Mouse (Mus musculus) layer of hippocampus, adult 9-11 months (tissue): ENCODE measurements around the gene Kcnip1.
A peak's percentile ranks its signal among the peaks of the same experiment; 100 is the strongest.

Experiments used
- DNase-seq: peaks from one replicate; pipeline ENCODE4 v3.0.0; 2022

Gene Kcnip1

GRCm38 (mm10) chr11:33655221-33655620, 337.7 kb downstream of the Kcnip1 start:
- no peak for DNase-seq

- no peak for DNase-seq
Observed at GRCm38 (mm10) chr11:33654485-33654884, 338.5 kb downstream of the Kcnip1 start.

- no peak for DNase-seq
Observed at GRCm38 (mm10) chr11:33649358-33649757, 343.6 kb downstream of the Kcnip1 start.

DNA sequence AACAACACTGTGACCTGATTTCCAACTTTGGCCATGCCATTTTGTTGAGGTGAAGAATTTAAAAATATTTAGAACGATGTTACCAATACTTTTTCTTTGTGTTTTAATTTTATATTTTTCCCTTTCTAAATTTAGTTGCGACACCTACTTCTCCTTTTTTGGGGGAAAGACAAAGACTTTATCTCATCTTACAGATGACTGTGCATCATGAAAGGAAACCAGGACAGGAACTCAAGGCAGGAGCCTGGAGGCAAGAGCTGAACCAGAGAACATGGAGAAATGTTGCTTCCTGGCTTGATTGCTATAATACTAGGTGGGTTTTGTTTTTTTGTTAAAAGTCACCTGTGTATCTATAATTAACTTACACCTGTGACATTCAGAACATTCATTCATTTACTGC, 355.8 kb downstream of the Kcnip1 start:
- DNase-seq: no peak

DNA sequence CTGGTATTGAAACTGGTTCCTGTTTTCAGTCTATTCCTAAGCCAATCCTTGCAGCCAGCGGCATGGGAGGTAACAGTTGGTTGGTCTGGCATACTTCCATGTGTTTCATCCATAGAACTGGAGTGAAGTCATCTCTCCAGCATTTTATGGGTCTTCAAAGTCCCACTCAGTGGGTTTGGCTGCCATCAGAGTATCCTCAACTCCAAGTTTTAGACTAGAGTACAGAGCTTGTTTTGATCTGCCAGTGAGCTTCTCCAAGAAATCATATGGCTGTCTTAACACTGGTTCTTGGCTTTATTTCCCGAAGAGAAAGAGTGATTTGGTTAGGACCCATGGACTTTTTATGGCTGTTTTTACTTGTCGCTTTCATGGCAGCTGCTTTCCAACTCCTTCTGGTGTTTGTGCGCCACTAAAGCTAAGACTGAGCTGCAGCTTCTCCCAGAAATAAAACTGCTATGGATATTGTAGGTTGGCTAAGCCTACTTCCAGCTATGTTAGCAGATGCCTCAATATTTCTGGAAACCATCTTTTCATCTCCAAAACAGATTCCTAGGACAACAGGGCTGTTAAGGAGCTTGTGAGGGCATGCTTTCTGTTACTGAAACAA, 365.7 kb downstream of the Kcnip1 start:
- DNase-seq: peak; percentile 23

DNA sequence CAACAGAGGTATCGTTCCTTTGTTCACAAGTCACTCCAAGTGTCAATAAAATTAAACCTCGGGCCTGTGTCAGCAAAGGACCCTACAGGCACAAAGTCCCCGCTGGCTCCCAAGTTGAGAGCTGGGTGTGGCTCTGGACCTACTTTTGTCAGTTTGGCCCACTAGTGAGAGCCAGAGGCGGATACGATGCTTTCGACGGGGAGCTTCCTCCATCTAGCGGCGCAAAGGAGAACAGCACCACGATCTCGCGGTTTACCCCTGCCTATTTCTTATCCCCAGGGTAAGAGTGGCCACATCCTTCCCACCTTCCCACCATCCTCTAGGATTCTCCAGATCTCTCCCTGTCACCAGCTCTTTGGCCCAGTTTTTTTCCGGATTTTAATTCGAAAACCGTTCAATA, 378.7 kb downstream of the Kcnip1 start:
- peak; percentile 14 for DNase-seq

DNA sequence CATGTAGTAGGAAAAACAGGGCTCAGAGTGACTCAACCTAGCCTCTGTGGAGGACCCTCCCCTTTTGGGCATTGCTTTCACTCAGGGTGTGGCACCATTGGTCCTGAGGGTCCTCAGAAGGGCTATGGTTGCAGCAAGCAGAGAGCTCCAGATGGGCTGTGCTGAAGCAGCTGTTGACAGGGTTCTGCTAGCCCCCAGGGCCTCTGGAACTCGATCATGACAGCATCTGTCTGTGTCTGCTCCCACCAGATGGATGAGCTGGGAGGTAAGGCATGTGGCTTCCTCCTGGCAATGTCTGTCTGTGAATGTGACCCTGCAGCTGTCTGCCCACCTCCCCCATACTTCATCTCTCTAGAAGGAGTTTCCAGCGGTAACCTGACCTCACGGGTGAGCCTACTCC, 385.2 kb downstream of the Kcnip1 start:
- no peak for DNase-seq

- no peak for DNase-seq
Observed at GRCm38 (mm10) chr11:33603174-33603573, 389.8 kb downstream of the Kcnip1 start.

- no peak for DNase-seq
Observed at GRCm38 (mm10) chr11:33598986-33599385, 394.0 kb downstream of the Kcnip1 start, which contains the start of gene D130052B06Rik. D130052B06Rik (plus strand) TSS chr11:33599302.

GRCm38 (mm10) chr11:33596655-33597054, 396.3 kb downstream of the Kcnip1 start:
- no peak for DNase-seq

DNA sequence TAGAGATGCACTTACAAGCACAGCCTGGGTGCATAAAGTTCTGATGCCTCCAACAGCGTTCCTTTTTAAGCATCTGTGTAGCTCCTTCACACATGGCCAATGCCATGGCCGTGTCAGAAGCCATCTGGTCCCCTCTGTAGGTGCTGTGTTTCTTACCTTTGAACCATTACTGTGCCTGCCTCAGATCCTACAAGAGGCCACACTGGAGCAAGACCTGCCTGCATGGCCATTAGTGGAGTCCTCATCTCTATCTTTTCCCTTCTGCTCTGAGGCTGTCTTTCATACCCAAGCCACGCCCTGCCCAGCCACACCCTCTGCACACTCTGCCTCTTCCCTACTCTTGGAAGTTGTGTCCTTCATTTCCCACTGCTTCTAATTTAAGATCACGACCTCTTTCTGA, 400.1 kb downstream of the Kcnip1 start:
- DNase-seq: no peak

DNA sequence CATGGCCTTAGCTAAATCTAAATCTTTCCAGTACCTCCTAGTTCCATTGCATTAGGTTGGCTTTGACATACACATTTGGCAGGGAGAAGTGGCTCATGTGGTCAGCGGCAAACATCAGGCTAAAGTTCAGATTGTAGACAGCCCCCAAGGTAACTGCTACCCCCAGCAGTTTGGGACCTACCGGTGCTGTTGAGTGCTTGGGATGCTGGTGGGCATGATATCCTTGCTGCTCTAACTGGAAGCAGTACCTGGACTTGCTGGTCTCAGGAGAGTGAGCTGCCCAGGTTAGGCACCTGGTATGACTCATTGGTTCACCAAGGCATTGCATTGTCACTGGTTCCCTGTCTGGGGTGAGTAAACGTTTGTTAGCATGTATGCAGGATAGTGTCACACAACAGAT, 402.2 kb downstream of the Kcnip1 start:
- no peak for DNase-seq

DNA sequence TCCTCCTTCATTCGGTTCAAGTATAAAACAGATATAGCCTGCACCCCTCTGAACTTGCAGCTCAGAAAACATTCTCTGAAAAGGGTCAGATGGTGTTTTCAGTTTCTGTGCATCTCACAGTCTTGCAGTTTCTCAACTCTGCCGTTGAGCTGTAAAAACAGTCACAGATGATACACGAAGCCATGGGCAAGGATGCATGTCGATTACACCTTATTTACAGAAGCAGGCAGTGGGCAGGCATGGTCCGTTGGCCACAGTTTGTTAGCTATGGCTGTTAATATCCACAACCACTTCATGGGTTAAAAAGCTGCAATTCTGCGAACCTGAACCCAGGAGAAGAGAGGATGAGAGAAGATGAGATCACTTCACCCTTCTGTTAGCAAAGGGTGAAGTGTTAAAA, 406.3 kb downstream of the Kcnip1 start:
- no peak for DNase-seq

- no peak for DNase-seq
Observed at GRCm38 (mm10) chr11:33579621-33580020, 413.3 kb downstream of the Kcnip1 start.
